Mouse (Mus musculus) lung, embryonic 16.5 days (tissue): ENCODE measurements around the gene Cdh13. TPM values are rescaled to one million over a fixed set of nuclear protein-coding genes. Genes with fewer than 3 reads are reported as not detected.

Source experiments
- ATAC-seq: fragments of 200-750 bp; cut with Nextera tagmentation; 2 replicates; pipeline ENCODE4 v1.8.0; 2017; ENCODE audit warnings: low read depth, mild to moderate bottlenecking, moderate library complexity
- H3K27ac ChIP-seq: fragments of 300-500 bp; sonication (generic); 2 replicates; pipeline ENCODE4 v1.5.1; 2014; ENCODE audit warnings: mild to moderate bottlenecking, control low read depth, low read length
- H3K27me3 ChIP-seq: fragments of 300-500 bp; sonication (generic); 2 replicates; pipeline ENCODE4 v1.6.1; 2014; ENCODE audit warnings: low read depth, low read length, mixed read lengths; ENCODE audit not compliant: control insufficient read depth, insufficient read depth
- H3K36me3 ChIP-seq: fragments of 300-500 bp; sonication (generic); 2 replicates; pipeline ENCODE4 v1.6.1; 2014; ENCODE audit warnings: low read length; ENCODE audit not compliant: control insufficient read depth, insufficient read depth
- H3K4me1 ChIP-seq: fragments of 300-500 bp; sonication (generic); replicated peaks from 2 replicates; pipeline ENCODE4 v1.6.1; 2014; ENCODE audit warnings: low read length, mixed read lengths; ENCODE audit not compliant: control insufficient read depth, insufficient read depth
- H3K4me2 ChIP-seq: fragments of 300-500 bp; sonication (generic); 2 replicates; pipeline ENCODE4 v1.6.1; 2014; ENCODE audit warnings: low read depth, low read length, control low read depth
- H3K4me3 ChIP-seq: fragments of 300-500 bp; sonication (generic); 2 replicates; pipeline ENCODE4 v1.5.1; 2014; ENCODE audit warnings: mild to moderate bottlenecking, low read length, control low read depth
- H3K9ac ChIP-seq: fragments of 300-500 bp; sonication (generic); 2 replicates; pipeline ENCODE4 v1.6.1; 2014; ENCODE audit warnings: low read length, control low read depth
- H3K9me3 ChIP-seq: fragments of 300-500 bp; sonication (generic); 2 replicates; pipeline ENCODE4 v1.6.1; 2016; ENCODE audit warnings: low read length; ENCODE audit not compliant: control insufficient read depth
- WGBS: fragments of 180-500 bp; shearing (Covaris S2); extraction: QIAGEN DNeasy Blood & Tissue Kit; methylation state at CpG from one replicate; pipeline ENCODE4 v1.1.7; 2014; 5-methylcytosine and 5-hydroxymethylcytosine counted together
- polyA plus RNA-seq: library from polyadenylated mRNA; unstranded; fragments of >200 nt; fragmentation: Nextera tagmentation; extraction: Ambion mirVana; gene quantifications from 2 replicates; pipeline ENCODE4 v1.2.1, GENCODE M21; 2015

The Cdh13 gene
- polyA plus RNA-seq, 1 experiment from 2014 or later = 5.8 TPM

DNA sequence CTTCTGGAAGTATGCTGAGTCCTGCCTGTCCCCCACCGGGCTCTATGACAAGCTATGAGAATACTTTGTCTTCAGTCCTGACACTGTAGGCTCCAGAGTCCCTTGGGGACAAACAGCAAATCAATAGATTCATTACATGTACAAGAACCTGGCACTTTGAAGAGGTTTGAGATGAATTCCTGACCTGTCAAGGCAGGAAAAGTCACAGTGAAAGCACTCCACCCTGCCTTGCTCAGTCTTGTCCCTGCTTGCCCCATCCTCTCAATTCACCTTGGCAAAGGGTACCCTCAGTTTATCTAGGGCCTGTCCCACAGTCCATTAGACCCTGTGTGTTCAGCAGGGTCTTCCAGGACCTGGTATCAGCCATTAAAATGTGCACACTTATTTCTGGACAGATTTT lies 11.0 kb upstream of the Cdh13 start:
- H3K4me2 ChIP-seq = no peak overlapping the region
- H3K9ac ChIP-seq = no peak overlapping the region
- no peaks in the 10 kb centered on the region for H3K27me3 ChIP-seq
- H3K4me1 ChIP-seq = peaks cover 3% of the 10 kb centered on the region; the same call in 1 of the 2 replicates
- WGBS = 74% methylated on average over 1 of the region's 1 CpGs
- H3K9me3 ChIP-seq = no peaks in the 10 kb centered on the region
- H3K27ac ChIP-seq = no peak overlapping the region
- no peak overlapping the region for H3K4me3 ChIP-seq
- ATAC-seq = no peak
- H3K36me3 ChIP-seq = no peaks in the 10 kb centered on the region

DNA sequence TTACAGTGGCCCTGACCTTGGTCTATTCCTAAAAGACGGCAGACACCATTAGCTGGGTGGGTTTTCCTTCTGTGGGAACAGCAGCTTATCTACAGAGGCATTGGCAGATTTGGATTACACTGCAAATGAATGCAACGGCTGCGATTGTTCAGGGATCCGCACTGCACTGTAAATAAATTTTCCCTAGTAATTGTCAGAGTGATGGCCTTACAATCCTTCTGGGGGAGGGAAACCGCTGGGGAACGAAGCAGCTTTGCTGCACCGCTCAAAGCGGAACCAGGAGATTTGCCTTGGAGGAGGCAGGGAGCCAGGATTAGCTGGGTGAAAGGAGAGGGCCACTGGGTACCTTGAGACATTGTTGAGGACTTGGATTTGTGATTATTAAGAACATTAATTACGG lies 9.3 kb upstream of the Cdh13 start:
- Histone ChIP-seq H3K4me1 (peaks cover 3% of the 10 kb centered on the region; the same call in 1 of the 2 replicates), H3K4me3 (no peak overlapping the region), H3K27me3 (no peaks in the 10 kb centered on the region), H3K4me2 (no peak overlapping the region), H3K9ac (no peak overlapping the region), H3K9me3 (no peaks in the 10 kb centered on the region), H3K27ac (no peak overlapping the region), H3K36me3 (no peaks in the 10 kb centered on the region)
- ATAC-seq = no peak
- 61% methylated on average over 9 of the region's 9 CpGs for WGBS

DNA sequence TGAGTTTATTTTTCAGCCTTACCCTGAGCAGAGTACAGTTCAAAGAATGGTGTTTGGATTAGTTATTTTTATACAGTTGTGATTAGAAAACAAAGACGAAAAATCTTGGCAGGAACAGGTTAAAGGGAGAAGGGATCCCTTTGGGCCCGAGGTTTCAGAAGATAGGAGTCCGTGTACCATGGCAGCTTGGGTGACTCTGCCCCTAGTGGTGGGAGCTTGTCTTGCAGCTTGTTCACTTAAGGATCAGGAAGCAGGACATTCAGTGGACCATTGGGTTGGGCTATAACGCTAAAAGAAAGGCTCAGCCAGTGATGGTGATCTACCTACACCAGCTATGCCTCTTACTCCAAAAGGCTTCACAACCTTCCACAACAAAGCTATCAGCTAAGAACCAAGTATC lies 8.8 kb upstream of the Cdh13 start:
- Histone ChIP-seq H3K27ac (no peak overlapping the region), H3K36me3 (no peaks in the 10 kb centered on the region), H3K9ac (no peak overlapping the region), H3K4me3 (no peak overlapping the region), H3K4me1 (peaks cover 3% of the 10 kb centered on the region; the same call in 1 of the 2 replicates), H3K4me2 (no peak overlapping the region), H3K27me3 (no peaks in the 10 kb centered on the region), H3K9me3 (no peaks in the 10 kb centered on the region)
- ATAC-seq = no peak
- WGBS = 8% methylated on average over 4 of the region's 4 CpGs

DNA sequence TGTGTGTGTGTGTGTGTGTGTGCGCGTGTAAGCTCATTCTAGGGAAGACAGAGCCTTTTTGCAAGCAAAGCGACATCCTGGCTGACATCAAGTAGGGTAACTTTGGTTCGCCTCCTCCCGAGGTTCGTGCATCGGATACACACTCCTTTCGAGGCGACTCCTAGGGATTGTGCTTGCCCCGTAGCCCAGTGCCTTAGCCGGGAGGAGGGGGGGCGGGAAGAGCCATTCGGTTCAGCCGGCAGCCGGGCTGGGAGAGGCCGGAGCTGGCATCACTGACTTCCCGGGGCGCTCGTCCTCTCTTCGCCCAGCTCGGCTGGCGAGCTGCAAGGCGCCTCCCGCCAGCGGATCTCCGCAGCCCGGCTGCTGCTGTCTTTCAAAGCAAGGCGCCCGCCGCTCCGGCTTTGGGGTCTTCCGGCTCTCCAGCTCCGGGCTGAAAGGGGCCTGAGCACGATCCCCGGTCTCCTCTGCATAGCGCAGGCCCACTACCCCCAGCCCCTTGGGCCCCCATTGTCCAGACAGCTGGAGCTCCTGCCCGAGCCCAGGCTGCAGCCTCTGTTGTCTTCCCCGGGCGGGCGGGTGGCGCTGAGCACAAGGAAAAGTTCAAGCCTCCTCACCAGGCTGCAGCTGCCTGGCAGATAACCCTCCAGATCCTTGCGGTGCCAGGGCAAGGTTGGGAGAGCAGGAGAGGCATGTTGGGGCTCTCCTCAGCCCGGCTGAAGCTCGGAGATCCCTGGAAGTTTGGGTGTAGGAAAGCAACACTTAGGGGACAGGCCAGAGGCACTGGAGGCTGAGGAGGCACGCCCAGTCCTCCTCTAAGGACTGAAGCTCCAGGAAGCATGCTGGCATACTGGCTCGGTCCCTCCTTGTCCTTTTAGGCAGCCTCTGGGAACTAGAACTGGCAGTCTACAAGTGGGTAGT lies 838 bp downstream of the Cdh13 start:
- Histone ChIP-seq H3K4me1 (peaks cover 14% of the 10 kb centered on the region), H3K27ac (no peak overlapping the region), H3K27me3 (peaks cover 47% of the 10 kb centered on the region), H3K36me3 (no peaks in the 10 kb centered on the region), H3K9me3 (no peaks in the 10 kb centered on the region), H3K4me2 (peak overlapping the region; percentile 67), H3K4me3 (peak overlapping the region; percentile 46), H3K9ac (peak overlapping the region; percentile 64)
- 2% methylated on average over 42 of the region's 46 CpGs for WGBS
- peak; percentile 26; the same call in 1 of the 2 replicates for ATAC-seq

DNA sequence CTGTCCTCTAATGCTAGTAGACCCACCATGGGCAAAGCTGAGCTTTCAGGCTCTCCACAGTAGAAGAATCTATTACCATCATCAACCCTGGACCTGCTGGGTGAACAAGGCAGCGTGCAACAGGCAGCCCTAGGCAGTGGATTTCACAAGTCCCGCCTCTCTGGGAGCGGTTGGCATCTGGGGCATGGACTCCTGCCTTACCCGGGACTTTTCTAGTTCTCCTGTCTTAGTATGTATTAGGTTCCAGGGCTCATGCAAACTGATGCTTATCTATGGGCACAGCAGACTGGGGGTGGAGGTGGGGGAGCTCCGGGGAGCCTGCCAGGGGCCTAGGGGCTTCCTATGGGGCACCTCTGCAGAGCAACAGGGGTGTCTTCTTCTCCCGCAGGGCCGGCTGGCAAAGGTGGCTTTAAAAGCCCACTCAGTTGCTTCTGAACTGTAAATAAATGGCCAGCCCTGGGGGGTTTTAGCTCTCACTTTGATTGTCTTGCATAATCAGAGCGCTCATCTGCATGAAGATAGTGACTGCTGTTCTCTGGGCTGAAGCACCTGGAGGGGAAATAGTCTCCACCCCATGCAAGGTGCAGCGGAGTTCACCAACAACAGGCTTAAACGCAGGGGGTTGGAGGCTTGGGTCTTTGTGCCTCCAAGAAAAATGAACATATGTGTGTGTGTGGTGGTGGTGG lies 2.2 kb downstream of the Cdh13 start:
- peaks cover 18% of the 10 kb centered on the region for H3K4me1 ChIP-seq
- H3K4me3 ChIP-seq = no peak overlapping the region
- H3K27me3 ChIP-seq = peaks cover 47% of the 10 kb centered on the region
- H3K36me3 ChIP-seq = no peaks in the 10 kb centered on the region
- ATAC-seq = no peak
- H3K27ac ChIP-seq = no peak overlapping the region
- H3K9me3 ChIP-seq = no peaks in the 10 kb centered on the region
- no peak overlapping the region for H3K9ac ChIP-seq
- WGBS = 30% methylated on average over 10 of the region's 10 CpGs
- no peak overlapping the region for H3K4me2 ChIP-seq

DNA sequence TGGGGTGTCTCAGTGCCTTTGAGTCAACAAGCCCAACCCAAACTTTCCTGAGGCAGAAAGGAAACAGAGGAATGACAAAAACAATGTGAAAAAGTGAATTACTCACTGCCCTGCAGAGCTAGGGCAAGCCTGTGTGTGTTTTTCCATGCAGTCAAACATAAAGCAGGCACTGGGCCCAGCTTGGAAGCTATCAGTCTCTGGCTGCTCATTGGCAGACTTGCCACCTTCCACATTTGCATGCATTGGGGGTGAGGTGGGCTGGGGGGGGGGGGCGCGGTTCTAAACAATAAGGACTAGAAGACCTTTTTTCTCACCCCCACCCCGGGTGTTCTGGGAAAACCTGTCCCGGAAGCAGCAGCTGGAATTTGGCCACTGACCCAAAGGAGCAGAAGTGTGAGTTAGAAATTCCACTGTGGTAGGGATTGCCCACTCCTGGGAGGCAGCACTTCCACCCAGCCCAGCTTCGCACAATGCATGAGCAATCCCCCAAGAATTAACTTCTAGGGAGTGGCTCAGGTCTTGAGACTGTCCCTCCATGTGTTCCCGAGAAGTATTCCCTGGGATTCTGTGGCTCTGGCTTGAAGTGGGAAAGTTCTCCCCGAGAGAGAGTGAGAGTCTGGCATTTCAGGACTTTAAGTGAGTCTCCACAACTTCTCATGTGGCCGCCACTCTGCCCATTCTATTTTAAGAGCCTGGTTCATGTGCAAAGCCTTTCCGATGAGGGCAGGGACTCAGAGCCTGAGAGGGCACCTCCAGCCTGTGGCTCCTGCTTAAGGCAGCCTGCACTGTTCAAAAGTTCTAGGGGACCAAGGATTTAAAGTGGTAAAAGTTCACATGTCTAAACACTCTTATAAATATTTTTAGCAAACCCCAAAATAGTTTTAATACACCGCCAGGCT lies 3.0 kb downstream of the Cdh13 start:
- no peaks in the 10 kb centered on the region for H3K9me3 ChIP-seq
- H3K27ac ChIP-seq = peak overlapping the region; percentile 32
- peaks cover 18% of the 10 kb centered on the region for H3K4me1 ChIP-seq
- 18% methylated on average over 10 of the region's 10 CpGs for WGBS
- no peaks in the 10 kb centered on the region for H3K36me3 ChIP-seq
- no peak overlapping the region for H3K9ac ChIP-seq
- ATAC-seq = peak; percentile 68
- no peak overlapping the region for H3K4me3 ChIP-seq
- peaks cover 47% of the 10 kb centered on the region for H3K27me3 ChIP-seq
- H3K4me2 ChIP-seq = no peak overlapping the region

DNA sequence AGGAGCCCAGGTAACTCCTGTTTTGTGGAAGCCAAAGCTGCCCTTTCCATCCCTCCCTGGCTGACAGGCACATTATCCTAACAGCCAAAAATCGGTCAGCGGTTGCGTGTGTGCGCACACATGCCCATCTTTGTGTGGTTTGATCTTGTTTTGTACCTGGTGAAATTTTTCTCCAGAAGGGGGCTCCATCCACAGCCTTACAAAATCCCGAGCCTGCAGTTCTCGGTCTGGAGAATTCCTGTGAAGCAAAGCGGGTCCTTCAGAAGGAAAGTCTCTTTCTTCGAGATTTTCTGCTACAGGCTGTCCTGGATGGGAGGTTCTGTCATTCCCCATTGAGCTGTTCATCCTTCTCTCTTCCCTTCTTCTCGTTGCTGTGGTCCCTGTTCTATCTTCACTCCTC lies 4.0 kb downstream of the Cdh13 start:
- Histone ChIP-seq H3K4me1 (peaks cover 18% of the 10 kb centered on the region), H3K9ac (no peak overlapping the region), H3K36me3 (no peaks in the 10 kb centered on the region), H3K27me3 (peaks cover 41% of the 10 kb centered on the region), H3K27ac (no peak overlapping the region), H3K9me3 (no peaks in the 10 kb centered on the region), H3K4me3 (no peak overlapping the region), H3K4me2 (no peak overlapping the region)
- 40% methylated on average over 9 of the region's 9 CpGs for WGBS
- ATAC-seq = no peak

DNA sequence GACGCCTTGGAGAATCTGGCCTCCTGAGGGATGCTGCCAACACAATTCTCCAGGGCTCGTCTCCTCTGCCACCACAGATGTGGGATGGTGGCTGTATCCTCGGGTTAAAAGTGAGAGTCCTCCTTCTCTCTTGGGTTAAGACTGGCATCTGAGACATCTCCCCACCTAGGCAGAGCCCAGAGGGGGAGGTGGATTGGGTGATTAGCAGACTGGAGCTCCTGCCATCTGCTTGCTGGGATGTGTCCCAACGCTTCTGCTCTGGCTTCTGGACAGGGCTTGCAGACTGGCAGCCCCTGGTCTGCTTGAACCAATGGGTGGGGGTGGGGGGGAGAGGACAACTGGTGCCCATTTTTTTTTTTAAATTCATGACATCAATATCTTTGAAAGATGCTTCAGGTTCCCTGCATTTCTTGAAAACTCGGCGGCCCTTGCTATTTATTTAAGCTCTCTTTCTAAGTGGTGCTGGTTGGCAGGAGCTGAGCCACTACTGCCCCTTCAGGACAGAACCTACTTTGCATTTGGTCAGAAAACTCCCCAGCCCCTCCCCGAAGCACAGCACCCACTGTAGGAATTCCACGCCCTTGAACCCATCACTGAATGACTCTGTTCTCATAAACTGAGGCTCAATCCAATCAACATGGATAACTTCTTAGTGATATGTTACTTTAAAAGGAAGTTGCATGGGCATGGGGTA lies 4.9 kb downstream of the Cdh13 start:
- H3K27me3 ChIP-seq = peaks cover 34% of the 10 kb centered on the region
- no peaks in the 10 kb centered on the region for H3K36me3 ChIP-seq
- no peak overlapping the region for H3K27ac ChIP-seq
- no peak overlapping the region for H3K4me3 ChIP-seq
- H3K4me2 ChIP-seq = no peak overlapping the region
- no peak for ATAC-seq
- H3K4me1 ChIP-seq = peaks cover 17% of the 10 kb centered on the region
- no peaks in the 10 kb centered on the region for H3K9me3 ChIP-seq
- H3K9ac ChIP-seq = no peak overlapping the region
- WGBS = 56% methylated on average over 8 of the region's 8 CpGs
